Mouse (Mus musculus) CD4-positive naive resting alpha-beta T cell, adult 57 days (primary cell): ENCODE results near the gene Cited1. TPM values are rescaled to one million over a fixed set of nuclear protein-coding genes. Genes with fewer than 3 reads are reported as not detected.

Source experiments
- total RNA-seq: library from RNA; stranded (reverse); gene quantifications from one replicate; pipeline ENCODE4 v1.2.4, GENCODE M21; 2023

Cited1 gene
- not detected for total RNA-seq

GRCm38 (mm10) chrX:102251937-102252860 is at the start of gene Cited1:
Gene Cited1, minus strand, starts transcription at chrX:102252181.

Other genes with a start within 250 kb of the Cited1 start
- gene Rtl5, start 180.9 kb downstream of the Cited1 start, total RNA-seq, result 0.41 TPM
- gene Pin4, start 132.7 kb downstream of the Cited1 start, total RNA-seq, result 15.8 TPM
- 2.7 TPM for gene Ercc6l, start 95.1 kb downstream of the Cited1 start, total RNA-seq
- gene Rps4x, start 62.8 kb downstream of the Cited1 start, total RNA-seq, result 3,164 TPM